Mouse (Mus musculus) ES-E14 (cell line): ENCODE measurements around the gene Map4k4.

Source experiments
- CHD2 ChIP-seq: IDR thresholded peaks from 2 replicates; pipeline ENCODE4 v1.6.1; 2014; ENCODE audit warnings: mild to moderate bottlenecking, low read depth, low read length, inconsistent platforms
- HCFC1 ChIP-seq: IDR thresholded peaks from 2 replicates; pipeline ENCODE4 v1.6.1; 2012; ENCODE audit warnings: low read length, inconsistent platforms, borderline replicate concordance; ENCODE audit not compliant: insufficient read depth
- ZNF384 ChIP-seq: IDR thresholded peaks from 2 replicates; pipeline ENCODE4 v1.6.1; 2012; ENCODE audit warnings: low read depth, low read length, inconsistent platforms

- TF ChIP-seq ZNF384 = no peak
- TF ChIP-seq HCFC1 = no peak
- no peak for TF ChIP-seq CHD2
Measured at GRCm38 (mm10) chr1:39889973-39890372, 10.7 kb upstream of the Map4k4 start.
